Mouse (Mus musculus): ENCODE results near the gene Kif26b. TPM values are rescaled to one million over a fixed set of nuclear protein-coding genes. Genes with fewer than 3 reads are reported as not detected.

Gene Kif26b
- polyA plus RNA-seq, 1 experiment from 2014 or later = 11.1 TPM

- no peaks in the 10 kb centered on the region for H3K36me3 ChIP-seq
- peaks cover 53% of the 10 kb centered on the region for H3K4me1 ChIP-seq
- 9% methylated on average over 4 of the region's 4 CpGs for WGBS
- no peaks in the 10 kb centered on the region for H3K27me3 ChIP-seq (replicated peaks)
- no peak overlapping the region for H3K9ac ChIP-seq (replicated peaks)
- peak; percentile 38; the same call in 1 of the 2 replicates for ATAC-seq (ENCODE audit: low FRiP score)
- H3K4me3 ChIP-seq (replicated peaks) = no peak overlapping the region
- peaks cover 7% of the 10 kb centered on the region for H3K9me3 ChIP-seq (replicated peaks)
- H3K27ac ChIP-seq (replicated peaks) = peak overlapping the region; percentile 52; the same call in 1 of the 2 replicates
- peak overlapping the region; percentile 6; the same call in 1 of the 2 replicates for H3K4me2 ChIP-seq
Observed at GRCm38 (mm10) chr1:178571009-178571408, 42.1 kb downstream of the Kif26b start.

GRCm38 (mm10) chr1:178571885-178572444 lies 43.0 kb downstream of the Kif26b start:
- H3K27ac ChIP-seq (replicated peaks) = no peak overlapping the region
- H3K9me3 ChIP-seq (replicated peaks) = peaks cover 7% of the 10 kb centered on the region
- H3K4me3 ChIP-seq (replicated peaks) = no peak overlapping the region
- H3K4me1 ChIP-seq = peaks cover 49% of the 10 kb centered on the region
- H3K4me2 ChIP-seq = no peak overlapping the region
- H3K9ac ChIP-seq (replicated peaks) = no peak overlapping the region
- ATAC-seq (ENCODE audit: low FRiP score) = no peak
- no peaks in the 10 kb centered on the region for H3K36me3 ChIP-seq
- WGBS = 27% methylated on average over 13 of the region's 13 CpGs
- no peaks in the 10 kb centered on the region for H3K27me3 ChIP-seq (replicated peaks)

- 72% methylated on average over 4 of the region's 4 CpGs for WGBS
Observed at GRCm38 (mm10) chr1:178573406-178574032, 44.6 kb downstream of the Kif26b start.

GRCm38 (mm10) chr1:178575706-178576105 lies 46.8 kb downstream of the Kif26b start:
- Histone ChIP-seq H3K4me2 (no peak overlapping the region), H3K9me3 (replicated peaks) (peaks cover 7% of the 10 kb centered on the region), H3K36me3 (no peaks in the 10 kb centered on the region), H3K27ac (replicated peaks) (no peak overlapping the region), H3K4me1 (peaks cover 15% of the 10 kb centered on the region), H3K4me3 (replicated peaks) (no peak overlapping the region), H3K9ac (replicated peaks) (no peak overlapping the region), H3K27me3 (replicated peaks) (no peaks in the 10 kb centered on the region)
- ATAC-seq (ENCODE audit: low FRiP score) = no peak
- WGBS = 89% methylated on average over 2 of the region's 2 CpGs

More at GRCm38 (mm10) chr1:178573406-178574032, 44.6 kb downstream of the Kif26b start:
- Histone ChIP-seq H3K9ac (replicated peaks) (no peak overlapping the region), H3K4me1 (peaks cover 35% of the 10 kb centered on the region), H3K4me3 (replicated peaks) (no peak overlapping the region), H3K27me3 (replicated peaks) (no peaks in the 10 kb centered on the region), H3K4me2 (no peak overlapping the region), H3K9me3 (replicated peaks) (peaks cover 7% of the 10 kb centered on the region), H3K27ac (replicated peaks) (no peak overlapping the region), H3K36me3 (no peaks in the 10 kb centered on the region)
- ATAC-seq (ENCODE audit: low FRiP score) = no peak

GRCm38 (mm10) chr1:178576926-178577325 lies 48.0 kb downstream of the Kif26b start:
- Histone ChIP-seq H3K4me2 (no peak overlapping the region), H3K4me3 (replicated peaks) (no peak overlapping the region), H3K9ac (replicated peaks) (no peak overlapping the region), H3K9me3 (replicated peaks) (peaks cover 7% of the 10 kb centered on the region), H3K27ac (replicated peaks) (no peak overlapping the region), H3K4me1 (peaks cover 3% of the 10 kb centered on the region), H3K27me3 (replicated peaks) (no peaks in the 10 kb centered on the region), H3K36me3 (no peaks in the 10 kb centered on the region)
- no peak for ATAC-seq (ENCODE audit: low FRiP score)
- 83% methylated on average over 3 of the region's 3 CpGs for WGBS

GRCm38 (mm10) chr1:178585366-178586020 lies 56.6 kb downstream of the Kif26b start:
- H3K9me3 ChIP-seq (replicated peaks) = no peaks in the 10 kb centered on the region
- ATAC-seq (ENCODE audit: low FRiP score) = no peak
- H3K27ac ChIP-seq (replicated peaks) = 0 out of 2 replicates have a peak overlapping the region, but pooled peaks have one; percentile 6
- H3K4me2 ChIP-seq = no peak overlapping the region
- WGBS = 46% methylated on average over 5 of the region's 5 CpGs
- peaks cover 33% of the 10 kb centered on the region for H3K4me1 ChIP-seq
- no peaks in the 10 kb centered on the region for H3K36me3 ChIP-seq
- no peaks in the 10 kb centered on the region for H3K27me3 ChIP-seq (replicated peaks)
- H3K4me3 ChIP-seq (replicated peaks) = no peak overlapping the region
- no peak overlapping the region for H3K9ac ChIP-seq (replicated peaks)

DNA sequence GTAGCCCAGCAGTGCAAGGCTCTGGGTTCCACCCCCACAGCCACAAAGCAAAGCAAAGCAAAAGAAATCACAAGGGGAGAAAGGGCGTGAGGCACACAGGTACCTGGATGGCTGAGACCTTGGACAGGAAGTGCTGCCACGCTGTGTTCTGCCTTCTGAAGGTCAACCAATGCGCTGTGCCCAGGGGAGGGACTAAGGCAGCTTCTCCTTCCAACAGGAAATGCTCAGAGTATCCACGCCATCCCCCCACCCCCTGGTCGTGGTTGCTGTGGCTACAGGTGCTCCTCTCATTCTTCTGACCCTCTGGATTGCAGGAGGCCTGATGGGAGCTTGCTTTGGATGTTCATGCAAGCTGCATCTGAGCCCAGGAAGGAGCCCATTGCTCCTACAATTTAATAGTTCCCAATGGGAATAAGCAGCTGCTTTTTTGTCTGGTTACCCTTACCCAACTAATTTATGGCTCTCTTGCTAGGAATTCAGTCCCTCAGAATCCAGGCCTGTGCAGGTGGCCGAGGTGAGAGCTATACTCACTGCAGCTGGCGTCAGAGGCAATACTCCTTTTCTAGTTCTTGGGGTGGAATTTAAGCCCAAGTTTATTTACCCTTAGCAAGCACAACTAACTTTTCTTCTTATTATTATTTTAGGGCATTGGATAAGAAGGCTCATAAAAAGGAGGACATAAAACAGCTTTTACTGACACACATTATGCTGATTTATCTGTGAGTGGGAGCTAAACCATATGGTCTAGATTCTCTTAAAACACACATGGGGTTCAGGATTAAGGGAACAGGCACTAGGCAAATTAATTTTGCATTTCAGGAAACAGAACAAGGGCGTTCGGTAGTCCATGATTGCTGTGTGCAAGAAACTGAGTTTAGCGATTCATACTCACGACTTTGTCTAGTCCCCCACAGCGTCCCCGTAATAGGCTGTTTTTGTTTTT lies 61.6 kb downstream of the Kif26b start:
- H3K4me1 ChIP-seq = peaks cover 20% of the 10 kb centered on the region
- ATAC-seq (ENCODE audit: low FRiP score) = 0 out of 2 replicates have a peak, but pooled peaks have one; percentile 40
- WGBS = 52% methylated on average over 13 of the region's 13 CpGs
- 0 out of 2 replicates have a peak overlapping the region, but pooled peaks have one; percentile 5 for H3K27ac ChIP-seq (replicated peaks)
- H3K4me3 ChIP-seq (replicated peaks) = no peak overlapping the region
- H3K36me3 ChIP-seq = no peaks in the 10 kb centered on the region
- no peaks in the 10 kb centered on the region for H3K27me3 ChIP-seq (replicated peaks)
- no peaks in the 10 kb centered on the region for H3K9me3 ChIP-seq (replicated peaks)
- H3K4me2 ChIP-seq = no peak overlapping the region
- no peak overlapping the region for H3K9ac ChIP-seq (replicated peaks)

- no peaks in the 10 kb centered on the region for H3K27me3 ChIP-seq (replicated peaks)
- no peak for ATAC-seq (ENCODE audit: low FRiP score)
- 96% methylated on average over 3 of the region's 3 CpGs for WGBS
Observed at GRCm38 (mm10) chr1:178597113-178597512, 68.2 kb downstream of the Kif26b start.

DNA sequence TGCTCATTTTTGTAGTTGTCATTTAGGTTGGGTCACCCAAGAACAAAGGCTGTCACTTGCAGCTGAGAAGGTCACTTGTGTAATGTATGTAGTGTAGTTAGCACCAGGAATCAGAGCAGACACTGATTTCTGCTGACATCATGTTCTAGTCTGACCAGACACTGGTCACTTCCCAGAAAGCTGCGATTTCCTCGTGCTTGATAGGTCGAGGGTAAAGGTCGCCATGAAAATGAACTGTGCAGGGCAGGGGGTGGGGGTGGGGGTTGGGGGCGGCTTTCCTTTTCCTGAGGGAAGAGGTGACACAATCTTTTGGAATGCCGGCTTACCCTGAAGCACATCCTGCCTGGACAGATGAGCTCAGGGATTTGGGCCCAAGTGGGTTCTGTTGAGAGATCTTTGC lies 68.8 kb downstream of the Kif26b start:
- Histone ChIP-seq H3K4me2 (no peak overlapping the region), H3K27ac (replicated peaks) (no peak overlapping the region), H3K36me3 (no peaks in the 10 kb centered on the region), H3K4me3 (replicated peaks) (no peak overlapping the region), H3K27me3 (replicated peaks) (no peaks in the 10 kb centered on the region), H3K9ac (replicated peaks) (no peak overlapping the region), H3K4me1 (peaks cover 9% of the 10 kb centered on the region; the same call in 1 of the 2 replicates), H3K9me3 (replicated peaks) (no peaks in the 10 kb centered on the region)
- ATAC-seq (ENCODE audit: low FRiP score) = no peak
- 84% methylated on average over 6 of the region's 6 CpGs for WGBS

More at GRCm38 (mm10) chr1:178597113-178597512, 68.2 kb downstream of the Kif26b start:
- Histone ChIP-seq H3K9me3 (replicated peaks) (no peaks in the 10 kb centered on the region), H3K4me1 (peaks cover 9% of the 10 kb centered on the region; the same call in 1 of the 2 replicates), H3K4me2 (no peak overlapping the region), H3K4me3 (replicated peaks) (no peak overlapping the region), H3K27ac (replicated peaks) (no peak overlapping the region), H3K9ac (replicated peaks) (no peak overlapping the region), H3K36me3 (no peaks in the 10 kb centered on the region)

DNA sequence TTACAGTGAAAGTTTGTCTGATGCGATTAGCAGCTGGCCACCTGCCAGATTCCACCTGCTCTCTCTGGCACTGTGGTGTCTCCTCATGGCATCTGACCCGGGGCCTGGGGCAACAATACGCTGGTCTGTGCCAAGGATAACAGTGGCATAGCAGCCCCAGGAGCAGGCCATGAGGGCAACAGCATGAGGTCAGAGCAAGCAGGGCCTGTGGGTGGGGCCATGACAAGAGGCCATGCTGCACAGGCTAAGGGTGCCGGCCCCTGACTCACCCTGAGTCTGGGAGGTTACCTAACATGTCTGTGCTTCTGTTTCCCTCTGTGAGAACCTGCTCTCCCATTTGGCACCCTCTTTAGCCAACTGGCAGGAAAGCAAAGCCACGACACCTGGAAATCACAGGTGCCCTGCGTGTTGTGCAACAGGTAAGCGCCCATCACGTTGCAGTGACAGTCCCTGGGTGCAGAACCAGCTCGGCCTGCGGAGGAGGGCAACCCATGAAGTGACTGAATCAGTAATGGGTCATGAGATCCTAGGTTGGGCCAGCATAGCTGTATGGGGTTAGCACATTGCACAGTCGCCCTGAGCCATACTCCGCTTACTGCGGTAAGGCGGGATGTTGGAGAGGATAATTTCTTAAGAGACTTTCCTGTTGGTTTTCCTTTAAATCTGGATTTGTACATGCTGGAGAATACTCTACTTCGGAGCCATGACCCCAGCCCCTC lies 72.1 kb downstream of the Kif26b start:
- Histone ChIP-seq H3K27me3 (replicated peaks) (no peaks in the 10 kb centered on the region), H3K36me3 (no peaks in the 10 kb centered on the region), H3K9me3 (replicated peaks) (no peaks in the 10 kb centered on the region; the same call in 1 of the 2 replicates), H3K9ac (replicated peaks) (no peak overlapping the region), H3K4me1 (peaks cover 9% of the 10 kb centered on the region; the same call in 1 of the 2 replicates), H3K27ac (replicated peaks) (no peak overlapping the region), H3K4me3 (replicated peaks) (no peak overlapping the region), H3K4me2 (no peak overlapping the region)
- peak; percentile 8; the same call in 1 of the 2 replicates for ATAC-seq (ENCODE audit: low FRiP score)
- 86% methylated on average over 15 of the region's 15 CpGs for WGBS

Data from neural tube, embryonic 15.5 days (tissue).